Mouse (Mus musculus) G1E (cell line): ENCODE measurements around the gene H2-Ab1. TPM values are rescaled to one million over a fixed set of nuclear protein-coding genes. Genes with fewer than 3 reads are reported as not detected.
A peak's percentile ranks its signal among the peaks of the same experiment; 100 is the strongest.

ENCODE experiments used
- ATAC-seq: 2 replicates; pipeline ENCODE4 v1.8.0; 2016; ENCODE audit warnings: mild to moderate bottlenecking; ENCODE audit not compliant: insufficient number of reproducible peaks, poor library complexity, low FRiP score, severe bottlenecking; ENCODE audit errors: extremely low read depth
- DNase-seq: peaks from one replicate; pipeline ENCODE4 v3.0.0; 2012; ENCODE audit warnings: low spot score
- H3K27me3 ChIP-seq: 2 replicates; pipeline ENCODE4 v1.6.1; 2012; ENCODE audit warnings: mild to moderate bottlenecking, low read length, inconsistent platforms; ENCODE audit not compliant: insufficient read depth
- H3K36me3 ChIP-seq: replicated peaks from 2 replicates; pipeline ENCODE3; 2012; ENCODE audit warnings: mild to moderate bottlenecking, inconsistent platforms
- H3K4me1 ChIP-seq: 2 replicates; pipeline ENCODE4 v1.6.1; 2012; ENCODE audit warnings: low read depth, low read length, inconsistent platforms, mixed read lengths; ENCODE audit not compliant: insufficient read depth
- H3K4me3 ChIP-seq: 2 replicates; pipeline ENCODE4 v1.5.1; 2012; ENCODE audit warnings: low read depth, mild to moderate bottlenecking, inconsistent platforms, low read length, moderate library complexity, mixed read lengths
- H3K9me3 ChIP-seq: replicated peaks from 2 replicates; pipeline ENCODE4 v1.6.1; 2012; ENCODE audit warnings: inconsistent platforms
- CTCF ChIP-seq: IDR thresholded peaks from 2 replicates; pipeline ENCODE4 v1.5.1; 2012; ENCODE audit warnings: low read depth, low read length, inconsistent platforms, mixed read lengths
- GATA1 ChIP-seq: IDR thresholded peaks from 2 replicates; pipeline ENCODE4 v1.6.1; 2012; ENCODE audit warnings: borderline replicate concordance, low read length, inconsistent platforms, mixed read lengths
- GATA2 ChIP-seq: IDR thresholded peaks from 2 replicates; pipeline ENCODE4 v1.6.1; 2012; ENCODE audit warnings: low read depth, low read length, inconsistent platforms, borderline replicate concordance
- POLR2AphosphoS5 ChIP-seq: IDR thresholded peaks from 2 replicates; pipeline ENCODE4 v1.6.1; 2012; ENCODE audit warnings: low read depth, low read length, inconsistent platforms; ENCODE audit not compliant: insufficient replicate concordance
- TAL1 ChIP-seq: conservative IDR thresholded peaks from 2 replicates; pipeline ENCODE4 v1.6.1; 2012; ENCODE audit warnings: low read depth, low read length, inconsistent platforms, mixed read lengths
- polyA plus RNA-seq: library from polyadenylated mRNA; stranded (reverse); fragments of >175 nt; gene quantifications from 2 replicates; pipeline ENCODE4 v1.2.3, GENCODE M21; 2012
- total RNA-seq, 2 experiments: library from RNA; stranded (forward) in 1 of 2; stranded (reverse) in 1 of 2; fragments of 200-1000 nt in 1 of 2; fragments of >200 nt in 1 of 2; fragmentation: Nextera tagmentation in 1 of 2; gene quantifications; 2 replicates each; pipeline ENCODE4 v1.2.3; 2014 to 2017

H2-Ab1 gene
- total and polyA plus RNA-seq, 3 experiments, result 0.11 to 0.27 TPM; not detected in 1

DNA sequence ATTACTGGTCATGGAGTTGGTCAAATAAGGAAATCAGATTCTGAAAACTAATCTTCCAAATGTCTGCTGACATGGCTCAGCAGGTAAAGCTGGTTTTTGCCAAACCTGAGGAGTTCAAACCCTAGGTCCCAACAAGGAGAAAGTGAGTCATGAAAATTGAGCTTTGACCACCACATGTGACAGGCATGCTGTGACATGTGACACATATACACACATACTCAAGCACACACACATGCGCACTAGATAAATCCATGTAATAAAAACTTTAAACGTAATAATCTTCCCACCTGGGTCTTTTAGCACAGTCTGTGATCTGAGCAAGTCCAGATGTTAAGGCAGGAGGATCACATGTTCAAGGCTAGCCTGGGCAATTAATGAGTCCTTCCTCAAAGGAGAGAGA is 46.3 kb downstream of the H2-Ab1 start:
- TF ChIP-seq CTCF (no peak), POLR2AphosphoS5 (no peak), TAL1 (no peak), GATA2 (no peak), GATA1 (no peak)
- H3K27me3 ChIP-seq, result peaks cover 2% of the 10 kb centered on the region; the same call in 1 of the 2 replicates
- ATAC-seq, result no peak
- H3K36me3 ChIP-seq, result no peaks in the 10 kb centered on the region
- H3K4me1 ChIP-seq, result no peaks in the 10 kb centered on the region
- H3K4me3 ChIP-seq, result no peak overlapping the region
- no peak for DNase-seq
- H3K9me3 ChIP-seq, result no peaks in the 10 kb centered on the region

DNA sequence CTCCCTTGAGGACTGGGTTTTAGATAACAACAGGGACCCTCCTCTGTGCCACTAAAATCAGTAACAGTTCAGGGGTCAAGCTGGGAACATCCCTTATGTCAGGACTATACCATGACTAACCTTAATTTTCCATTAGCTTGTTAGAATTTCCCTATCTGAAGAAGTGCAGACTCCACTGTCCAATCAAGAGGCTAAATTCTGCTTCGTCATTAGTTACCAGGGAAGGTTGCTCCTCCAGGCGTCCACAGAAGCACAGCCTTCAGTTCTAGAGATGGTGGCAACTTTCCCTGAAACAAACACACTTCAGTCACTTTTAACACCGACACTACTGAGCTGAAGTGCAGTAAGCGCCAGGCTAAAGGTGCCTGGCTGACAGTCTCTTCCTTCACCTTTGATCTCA is 47.3 kb downstream of the H2-Ab1 start:
- Histone ChIP-seq H3K4me1 (no peaks in the 10 kb centered on the region), H3K36me3 (no peaks in the 10 kb centered on the region), H3K9me3 (no peaks in the 10 kb centered on the region), H3K4me3 (no peak overlapping the region), H3K27me3 (peaks cover 6% of the 10 kb centered on the region; the same call in 1 of the 2 replicates)
- no peak for DNase-seq
- TF ChIP-seq TAL1 (no peak), GATA1 (no peak), GATA2 (no peak), CTCF (no peak), POLR2AphosphoS5 (no peak)
- no peak for ATAC-seq

DNA sequence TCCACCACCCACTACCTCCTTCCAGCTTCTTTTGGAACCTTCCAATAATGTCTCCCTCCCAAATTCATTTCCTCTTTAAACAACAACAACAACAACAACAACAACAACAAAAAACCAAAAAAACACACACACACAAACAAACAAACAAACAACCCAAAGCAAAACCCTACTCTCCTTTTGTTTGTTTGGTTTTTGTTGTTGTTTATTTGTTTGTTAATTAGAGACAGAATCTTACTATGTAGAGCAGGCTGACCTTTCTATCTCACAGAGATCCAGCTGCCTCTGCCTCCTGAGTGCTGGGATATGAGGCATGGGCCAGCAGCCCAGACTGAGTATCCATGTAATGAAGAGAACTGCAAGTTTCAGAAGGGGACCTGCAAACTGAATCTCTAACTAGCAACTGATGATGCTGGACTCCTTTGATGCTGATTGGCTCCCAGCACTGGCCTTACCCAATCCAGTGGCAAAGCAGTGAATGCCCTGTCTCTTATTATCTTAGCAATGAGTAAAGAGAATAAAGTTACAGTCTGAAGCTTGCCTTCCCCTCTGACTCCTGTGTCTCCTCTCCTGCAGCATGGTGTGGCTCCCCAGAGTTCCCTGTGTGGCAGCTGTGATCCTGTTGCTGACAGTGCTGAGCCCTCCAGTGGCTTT is 48.0 kb downstream of the H2-Ab1 start, which contains the start of gene H2-Eb1:
Gene H2-Eb1, plus strand, starts transcription at position 488 of the 651 bp plus-strand sequence.
- no peak within 1 kb of the TSS for H3K4me3 ChIP-seq
- ATAC-seq (peak; percentile 54; the same call in 1 of the 2 replicates), DNase-seq (peak; percentile 43)
- no peaks in the 10 kb centered on the region for H3K9me3 ChIP-seq
- no peaks in the 10 kb centered on the region for H3K4me1 ChIP-seq
- TF ChIP-seq GATA2 (no peak), GATA1 (no peak), TAL1 (no peak), POLR2AphosphoS5 (no peak), CTCF (no peak)
- peaks cover 7% of the 10 kb centered on the region; the same call in 1 of the 2 replicates for H3K27me3 ChIP-seq
- H3K36me3 ChIP-seq, result no peaks in the 10 kb centered on the region

DNA sequence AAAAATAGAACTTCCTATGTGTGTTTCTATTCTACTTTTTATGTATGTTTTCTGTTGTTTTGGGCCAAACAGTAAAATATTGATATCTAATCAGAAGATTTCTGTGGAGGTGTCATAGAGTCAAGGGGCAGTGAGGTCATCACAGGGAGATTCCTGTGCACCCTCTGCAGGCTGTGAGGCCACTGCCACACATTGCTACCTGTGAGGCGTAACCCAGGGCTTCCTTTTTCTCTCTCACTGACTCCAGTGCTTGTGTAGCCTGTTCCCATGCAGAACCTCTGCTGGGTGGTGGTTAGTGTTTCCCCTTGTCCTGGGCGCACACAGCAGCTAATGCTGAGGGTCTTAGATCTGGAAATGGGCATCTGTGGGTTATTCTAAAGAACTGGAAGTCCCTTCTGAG is 48.9 kb downstream of the H2-Ab1 start:
- Histone ChIP-seq H3K27me3 (peaks cover 5% of the 10 kb centered on the region; the same call in 1 of the 2 replicates), H3K36me3 (no peaks in the 10 kb centered on the region), H3K4me3 (no peak overlapping the region), H3K4me1 (no peaks in the 10 kb centered on the region), H3K9me3 (no peaks in the 10 kb centered on the region)
- no peak for TF ChIP-seq POLR2AphosphoS5
- no peak for TF ChIP-seq TAL1
- no peak for TF ChIP-seq GATA1
- TF ChIP-seq GATA2, result no peak
- TF ChIP-seq CTCF, result no peak
- DNase-seq (no peak), ATAC-seq (no peak)

DNA sequence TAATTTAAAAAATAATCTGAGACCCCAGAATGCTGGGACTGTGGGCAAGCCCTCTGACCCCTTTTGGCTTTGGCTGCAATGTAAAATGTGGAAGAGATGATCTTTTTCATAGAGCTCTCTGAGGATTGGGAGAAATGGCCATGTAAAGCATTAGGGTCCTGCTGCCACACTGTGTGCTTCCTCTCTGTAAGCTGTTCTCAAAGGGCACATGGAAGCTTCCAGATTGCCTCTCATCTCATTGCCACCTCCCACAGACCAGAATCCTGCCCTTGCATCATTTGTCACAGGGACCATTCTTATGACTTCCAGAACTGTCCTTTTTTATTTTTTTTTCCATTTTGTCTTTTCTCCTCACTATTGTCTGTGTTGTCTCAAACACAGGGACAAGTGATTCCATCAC is 49.7 kb downstream of the H2-Ab1 start:
- Histone ChIP-seq H3K36me3 (no peaks in the 10 kb centered on the region), H3K9me3 (no peaks in the 10 kb centered on the region), H3K4me1 (no peaks in the 10 kb centered on the region), H3K4me3 (no peak overlapping the region), H3K27me3 (peaks cover 5% of the 10 kb centered on the region; the same call in 1 of the 2 replicates)
- ATAC-seq (no peak), DNase-seq (no peak)
- no peak for TF ChIP-seq GATA2
- TF ChIP-seq POLR2AphosphoS5, result no peak
- TF ChIP-seq GATA1, result no peak
- TF ChIP-seq TAL1, result no peak
- TF ChIP-seq CTCF, result no peak

DNA sequence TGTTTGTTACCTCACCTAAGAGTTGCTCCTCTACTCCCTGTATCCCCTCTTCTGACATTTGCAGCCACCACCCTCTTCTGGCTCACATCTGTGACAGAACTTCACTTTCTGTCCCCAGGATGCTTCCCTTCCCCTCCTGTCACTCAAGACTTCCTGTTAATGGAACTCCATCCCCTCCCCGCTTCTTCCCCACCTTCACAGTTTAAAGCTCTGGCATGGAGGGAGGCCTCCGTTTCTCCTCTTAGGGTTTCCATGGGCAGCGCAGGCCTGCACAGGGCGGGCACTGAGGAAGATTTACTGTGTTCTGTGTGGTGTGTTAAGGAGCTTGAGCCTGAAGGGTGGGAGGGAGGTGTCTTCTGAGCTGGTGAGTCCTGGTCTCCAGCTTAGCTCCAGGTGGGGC is 50.7 kb downstream of the H2-Ab1 start:
- TF ChIP-seq GATA2 (no peak), POLR2AphosphoS5 (no peak), GATA1 (no peak), TAL1 (no peak), CTCF (no peak)
- no peak for DNase-seq
- Histone ChIP-seq H3K27me3 (peaks cover 5% of the 10 kb centered on the region; the same call in 1 of the 2 replicates), H3K4me3 (no peak overlapping the region), H3K4me1 (no peaks in the 10 kb centered on the region), H3K9me3 (no peaks in the 10 kb centered on the region), H3K36me3 (no peaks in the 10 kb centered on the region)
- ATAC-seq, result no peak

DNA sequence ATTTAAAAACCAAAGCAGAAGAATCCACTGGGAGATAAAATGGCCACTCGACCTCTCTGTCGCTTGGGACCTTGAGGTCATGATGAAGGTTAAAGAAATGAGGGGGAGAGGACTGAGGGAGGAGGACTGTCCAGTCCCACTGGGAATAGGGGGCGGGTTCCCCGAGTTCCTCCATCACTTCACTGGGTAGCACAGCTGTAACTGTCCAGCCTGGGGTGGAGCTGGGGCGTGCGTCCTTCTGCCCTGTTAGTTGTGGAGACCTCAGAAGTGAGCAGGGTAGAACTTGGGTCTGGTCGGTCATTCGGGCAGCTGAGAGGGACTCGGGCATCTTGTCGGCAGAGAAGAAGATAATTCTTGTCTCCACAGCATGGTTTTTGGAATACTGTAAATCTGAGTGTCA is 51.7 kb downstream of the H2-Ab1 start:
- Histone ChIP-seq H3K4me1 (no peaks in the 10 kb centered on the region), H3K36me3 (no peaks in the 10 kb centered on the region), H3K4me3 (no peak overlapping the region), H3K9me3 (no peaks in the 10 kb centered on the region), H3K27me3 (peaks cover 5% of the 10 kb centered on the region; the same call in 1 of the 2 replicates)
- no peak for ATAC-seq
- DNase-seq, result no peak
- TF ChIP-seq GATA2, result no peak
- no peak for TF ChIP-seq GATA1
- TF ChIP-seq TAL1, result no peak
- TF ChIP-seq CTCF, result no peak
- TF ChIP-seq POLR2AphosphoS5, result no peak
